Mouse (Mus musculus) hindlimb bud, embryonic 11.5 days (tissue): ENCODE measurements around the gene Capn1.

Experiments used
- DNase-seq: peaks from one replicate; pipeline ENCODE4 v3.0.0-alpha.2; 2012; ENCODE audit warnings: low read depth, low spot score; ENCODE audit errors: extremely low spot score

Capn1 gene

GRCm38 (mm10) chr19:5991467-5991866 lies 24.2 kb downstream of the Capn1 start:
- DNase-seq = no peak

GRCm38 (mm10) chr19:5990921-5991320 lies 24.8 kb downstream of the Capn1 start:
- DNase-seq = no peak

DNA sequence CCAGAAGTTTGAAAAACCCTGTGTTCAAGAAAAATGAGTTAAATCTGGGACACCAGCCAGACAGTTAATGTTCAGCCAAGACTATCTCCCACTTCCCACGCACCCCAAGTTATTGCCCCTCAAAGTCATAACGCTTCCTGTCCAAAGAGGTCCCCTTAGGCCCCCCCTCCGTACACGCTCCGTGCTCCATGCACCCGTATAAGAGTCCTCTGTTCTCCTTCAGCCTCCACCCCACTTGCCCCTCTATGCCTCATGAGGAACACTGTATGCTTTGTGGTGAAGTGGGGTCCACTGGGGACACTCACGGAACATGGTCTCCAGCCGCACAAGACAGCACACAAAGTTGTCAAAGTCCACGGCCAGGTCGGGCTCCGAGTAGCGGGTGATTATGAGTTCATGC lies 25.7 kb downstream of the Capn1 start:
- no peak for DNase-seq

DNA sequence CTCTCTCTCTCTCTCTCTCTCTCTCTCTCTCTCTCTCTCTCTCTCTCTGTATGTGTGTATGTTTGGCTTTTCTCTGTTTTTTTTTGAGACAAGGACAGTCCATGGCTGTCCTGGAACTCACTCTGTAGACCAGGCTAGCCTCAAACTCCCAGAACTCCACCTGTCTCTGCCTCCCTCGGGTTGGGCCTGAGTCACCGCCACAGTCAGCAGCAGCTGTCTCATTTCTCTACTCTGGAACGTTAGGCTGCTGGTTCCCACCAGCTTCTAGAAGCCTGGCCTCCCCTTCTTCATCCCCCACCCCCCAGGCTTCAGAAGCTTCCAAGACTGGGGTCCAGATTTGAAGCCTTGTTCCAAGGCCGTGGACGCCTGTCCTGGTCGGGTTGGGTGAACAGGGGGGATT lies 26.1 kb downstream of the Capn1 start:
- DNase-seq = no peak

DNA sequence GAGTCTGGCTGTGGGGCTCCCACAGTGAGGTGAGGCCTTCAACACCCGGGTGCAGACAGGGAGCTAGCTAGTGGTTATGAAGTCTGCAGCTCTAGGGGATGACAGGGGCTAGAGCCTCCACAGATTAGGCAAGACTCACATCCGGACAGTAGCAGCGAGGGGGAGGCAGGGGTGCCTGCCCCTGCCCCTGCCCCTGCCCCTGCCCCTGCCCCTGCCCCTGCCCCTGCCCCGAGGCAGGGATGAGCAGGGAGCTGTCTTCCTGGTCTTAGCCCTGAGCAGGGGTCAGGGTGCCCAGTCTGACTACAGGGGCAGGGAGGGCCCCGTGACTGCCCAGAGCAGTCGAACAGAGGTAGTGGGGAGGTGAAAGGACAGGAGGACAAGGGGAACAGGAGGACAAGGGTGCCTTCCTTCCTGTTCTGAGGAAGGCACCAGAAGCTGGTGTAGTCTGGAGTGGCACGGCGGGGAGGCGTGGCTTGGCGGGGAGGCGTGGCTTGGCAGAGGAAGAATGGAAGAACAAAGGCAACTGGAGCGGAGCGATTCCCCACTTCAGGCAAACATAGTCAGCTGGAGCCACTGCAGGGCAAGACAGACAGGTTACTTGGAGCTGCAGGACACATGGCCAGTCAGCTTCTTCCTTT lies 26.8 kb downstream of the Capn1 start:
- DNase-seq = no peak

DNA sequence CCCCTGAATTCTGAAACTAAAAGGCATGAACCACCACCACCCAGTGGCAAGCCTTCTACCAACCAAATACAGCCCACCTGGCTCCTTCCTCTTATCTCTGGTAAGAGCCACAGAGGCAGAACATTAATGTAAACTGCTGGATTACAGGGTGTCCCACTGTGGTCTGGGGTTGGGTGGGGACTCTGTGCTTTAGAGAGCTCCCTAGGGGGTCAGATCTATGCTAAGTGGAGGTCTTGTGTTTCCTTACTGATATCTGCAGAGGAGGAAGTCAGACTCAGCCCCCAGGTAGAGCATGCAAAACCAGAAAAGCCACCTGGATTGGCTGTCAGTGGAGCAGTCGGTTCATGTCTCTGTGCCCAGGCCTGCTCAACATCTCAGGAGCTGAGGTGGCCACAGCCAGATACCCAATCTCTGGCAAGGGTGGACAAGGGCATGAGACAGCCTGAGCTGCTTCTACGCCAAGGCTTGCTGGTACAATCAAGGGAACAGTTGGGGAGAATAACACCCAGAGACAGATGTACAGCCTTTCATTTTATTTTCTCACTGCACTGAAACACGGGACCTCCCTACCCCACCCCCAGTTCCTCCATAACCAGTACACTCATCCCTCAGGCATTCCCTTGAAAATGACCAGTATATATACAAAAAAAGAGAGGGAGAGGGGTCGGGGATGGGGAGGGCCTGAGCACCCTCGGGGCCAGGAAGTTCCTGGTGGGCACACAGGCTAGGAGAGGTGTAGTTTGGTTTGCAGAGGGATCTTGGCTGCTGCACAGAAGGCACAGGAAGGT lies 27.5 kb downstream of the Capn1 start:
- no peak for DNase-seq

- no peak for DNase-seq
Observed at GRCm38 (mm10) chr19:5986043-5986442, 29.7 kb downstream of the Capn1 start, which contains the start of gene Slc22a20. Gene Slc22a20, minus strand, starts transcription at chr19:5986143.

DNA sequence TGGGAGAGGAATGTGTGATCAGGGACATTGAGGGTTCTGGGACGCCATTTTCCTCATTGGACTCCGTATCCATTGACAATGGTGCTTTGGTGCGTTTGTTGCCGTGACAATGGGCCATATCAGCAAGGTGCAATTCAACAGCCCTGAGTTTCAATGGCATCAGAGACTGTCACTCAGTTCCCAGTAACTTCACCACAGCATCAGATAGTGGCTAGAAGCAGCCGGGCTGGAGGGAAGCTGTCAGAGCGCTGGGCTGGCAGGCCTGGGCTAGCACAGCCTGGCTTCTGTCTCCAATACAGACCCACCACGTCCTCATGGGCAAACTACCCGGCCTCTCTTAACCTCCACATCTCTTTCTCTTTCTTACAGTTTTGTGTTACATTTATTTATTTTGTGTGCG lies 35.2 kb downstream of the Capn1 start:
- DNase-seq = no peak

DNA sequence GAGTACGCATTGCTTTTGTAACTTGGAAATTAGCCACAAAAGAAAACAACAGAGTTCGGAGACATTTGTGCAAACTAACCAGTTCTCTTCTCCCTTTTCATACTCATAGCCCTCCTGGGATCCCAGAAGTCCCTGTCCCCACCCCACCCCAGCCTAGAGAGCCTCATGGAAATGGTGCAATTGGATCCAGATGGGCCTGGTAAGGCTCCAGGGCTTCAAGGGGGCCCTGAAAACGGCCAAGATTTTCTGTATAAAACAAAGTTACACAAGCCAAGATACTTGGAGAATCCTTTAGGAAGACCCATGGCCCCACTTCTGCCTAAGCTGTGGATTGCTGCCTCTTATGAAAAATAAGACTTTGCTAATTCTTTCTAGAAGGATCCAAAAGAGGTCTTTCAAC lies 38.0 kb downstream of the Capn1 start:
- DNase-seq = no peak

DNA sequence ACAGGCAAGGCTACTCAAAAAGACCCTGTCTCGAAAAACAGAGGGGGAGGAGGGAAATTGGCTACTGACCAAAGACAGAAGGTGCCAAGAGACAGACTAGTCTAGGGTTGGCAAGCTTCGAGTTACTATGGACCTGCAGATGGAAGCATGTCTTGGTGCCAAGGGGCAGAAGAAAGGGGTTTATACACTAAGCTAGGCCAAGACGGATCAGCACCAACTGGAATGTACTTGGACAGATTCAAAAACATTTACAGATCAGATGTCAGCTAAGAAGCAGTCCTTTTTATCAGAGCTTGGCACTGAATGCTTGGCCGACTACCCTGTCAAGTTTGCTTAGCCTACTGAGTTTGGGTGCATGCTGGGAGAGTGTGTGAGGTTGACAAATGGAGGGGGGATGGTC lies 40.0 kb downstream of the Capn1 start:
- DNase-seq = no peak

- no peak for DNase-seq
Observed at GRCm38 (mm10) chr19:5975112-5975511, 40.6 kb downstream of the Capn1 start.

DNA sequence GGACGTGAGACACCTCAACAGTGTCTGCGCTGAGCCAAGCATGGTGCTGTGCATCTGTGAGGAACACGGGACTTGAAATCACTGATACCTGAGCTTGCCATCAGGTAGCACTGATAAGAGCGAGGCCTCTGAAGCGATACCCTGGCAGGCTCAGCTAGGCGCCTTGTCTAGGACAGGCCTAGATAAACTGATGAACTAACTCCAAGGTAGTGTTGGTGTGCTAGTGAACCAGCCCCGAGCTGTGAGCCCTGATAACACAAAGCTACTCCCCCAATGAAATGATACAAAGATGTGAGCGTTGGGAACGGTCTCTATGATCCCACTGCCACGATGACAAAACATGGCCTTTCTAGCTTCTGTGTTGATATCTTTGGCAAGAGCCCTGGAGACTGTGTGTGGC lies 48.0 kb downstream of the Capn1 start:
- no peak for DNase-seq

- no peak for DNase-seq
Observed at GRCm38 (mm10) chr19:5966786-5967185, 48.9 kb downstream of the Capn1 start.

DNA sequence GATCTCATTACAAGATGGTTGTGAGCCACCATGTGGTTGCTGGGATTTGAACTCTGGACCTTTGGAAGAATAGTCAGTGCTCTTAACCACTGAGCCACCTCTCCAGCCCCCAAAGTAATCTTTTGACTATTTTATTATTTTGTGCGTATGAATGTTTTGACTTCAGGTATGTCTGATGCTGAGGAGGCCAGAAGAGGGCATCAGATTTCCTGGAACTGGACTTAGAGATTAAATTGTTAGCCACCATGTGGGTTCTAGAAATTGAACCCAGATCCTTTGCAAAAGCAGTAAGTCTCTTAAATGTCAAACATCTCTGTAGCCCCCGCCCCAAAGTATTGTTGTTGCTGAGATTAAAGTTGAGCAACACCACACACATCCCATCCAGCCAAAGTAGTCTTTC lies 49.8 kb downstream of the Capn1 start:
- DNase-seq = no peak

DNA sequence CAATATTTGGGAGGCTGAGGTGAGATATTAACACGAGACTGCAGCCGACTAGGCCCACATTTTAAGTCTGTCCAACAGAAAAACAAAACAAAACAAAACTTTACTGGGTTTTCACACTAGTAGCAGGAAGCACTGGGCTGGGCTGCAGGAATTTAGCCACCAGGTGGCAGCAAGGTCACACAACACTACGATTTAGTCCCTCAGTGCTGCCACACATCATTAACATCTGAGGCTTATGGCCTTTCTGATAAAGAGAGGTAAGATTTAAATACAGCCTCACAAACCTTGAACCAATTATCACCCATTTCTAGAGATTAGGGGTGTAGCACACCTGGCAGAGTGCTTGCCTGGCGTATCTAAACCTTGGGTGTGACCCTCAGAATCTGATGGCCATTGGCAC lies 50.4 kb downstream of the Capn1 start:
- peak; percentile 62 for DNase-seq

DNA sequence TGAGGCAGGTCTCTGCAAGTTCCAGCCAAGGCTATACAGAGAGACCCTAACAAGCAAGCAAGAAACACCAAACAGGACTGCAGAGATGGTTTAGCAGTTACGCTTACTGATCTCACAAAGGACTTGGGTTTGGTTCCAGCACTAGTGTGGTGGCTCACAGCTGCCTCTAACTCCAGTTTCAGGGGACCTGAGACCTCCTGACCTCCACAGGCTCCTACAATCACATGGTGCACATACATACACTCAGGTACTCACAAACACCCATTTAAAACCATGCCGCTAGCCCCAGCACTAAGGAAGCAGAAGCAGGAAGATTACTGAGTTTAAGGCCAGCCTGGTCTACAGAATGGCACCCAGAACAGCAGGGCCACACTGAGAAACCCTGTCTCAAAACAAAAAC lies 50.9 kb downstream of the Capn1 start:
- no peak for DNase-seq

- peak; percentile 81 for DNase-seq
Observed at GRCm38 (mm10) chr19:5963883-5964562, 51.7 kb downstream of the Capn1 start, which contains the start of gene Pola2. Gene Pola2, minus strand, starts transcription at chr19:5964202.

DNA sequence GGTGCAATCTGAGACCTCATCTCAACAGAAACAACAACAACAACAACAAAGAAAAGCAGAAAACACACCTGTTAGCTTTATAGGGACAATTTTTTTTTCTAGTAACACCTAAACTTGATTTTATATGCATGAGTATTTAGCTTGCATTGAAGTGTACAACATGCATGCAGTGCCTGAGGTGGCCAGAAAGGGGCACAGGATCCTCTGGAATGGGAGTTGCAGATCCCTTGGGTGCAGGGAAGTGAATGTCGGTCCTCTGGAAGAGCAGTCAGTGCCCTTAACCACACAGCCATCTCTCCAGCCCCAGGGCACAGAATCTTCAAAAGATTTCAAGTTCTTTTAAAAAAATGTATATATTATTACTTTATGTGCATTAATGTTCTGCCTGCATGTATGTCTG lies 53.0 kb downstream of the Capn1 start:
- DNase-seq = no peak

DNA sequence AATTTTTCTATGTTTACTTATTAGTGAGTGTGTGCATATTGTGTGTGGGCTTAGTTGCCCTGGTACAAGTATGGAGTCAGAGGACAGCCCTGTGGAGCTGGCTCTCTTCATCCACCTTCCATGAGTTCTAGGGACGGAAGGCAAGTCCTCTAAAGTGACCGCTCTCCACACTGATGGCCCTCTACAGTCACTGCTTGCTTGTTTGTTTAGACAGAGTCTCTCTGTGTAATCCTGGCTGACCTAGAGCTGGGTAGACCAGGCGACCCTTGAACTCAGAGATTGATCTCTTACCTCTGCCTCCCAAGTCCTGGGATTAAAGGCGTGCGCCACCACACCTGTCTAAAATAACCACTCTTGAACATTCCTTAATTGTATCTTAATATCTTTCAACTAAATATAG lies 58.3 kb downstream of the Capn1 start:
- no peak for DNase-seq

GRCm38 (mm10) chr19:5956685-5957084 lies 59.0 kb downstream of the Capn1 start:
- DNase-seq = peak; percentile 63

GRCm38 (mm10) chr19:5955704-5956670 lies 59.7 kb downstream of the Capn1 start:
- no peak for DNase-seq
